ENCODE assay signal across 9 mouse cellular contexts in the genomic region with DNA sequence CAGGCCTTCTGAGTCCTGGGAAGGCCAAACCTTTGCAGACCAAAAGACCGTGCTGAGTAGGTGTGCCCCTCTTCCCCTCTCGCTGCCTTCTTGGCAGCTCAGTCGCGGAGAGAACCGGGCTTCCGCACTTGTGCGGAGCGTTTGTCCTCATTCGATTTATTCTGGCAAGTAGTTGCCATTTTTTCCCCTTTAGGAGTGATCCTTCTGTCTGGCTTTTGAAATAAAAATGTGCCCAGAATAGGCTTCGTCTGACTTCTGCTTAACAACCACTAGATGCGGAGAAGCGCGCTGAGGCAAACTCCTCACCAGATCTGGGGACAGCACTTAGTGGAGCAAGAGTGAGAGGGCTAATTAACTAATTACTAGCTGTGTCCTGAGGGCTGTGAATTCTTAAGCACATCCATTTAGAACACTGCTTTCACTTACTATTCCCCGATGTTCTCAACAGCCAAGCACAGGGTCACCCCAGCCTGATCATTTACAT. TPM values are rescaled to one million over a fixed set of nuclear protein-coding genes. Genes with fewer than 3 reads are reported as not detected.
DNase-seq lines count a peak whose midpoint lies in the region; ATAC-seq and TF ChIP-seq lines count a peak whose summit lies in the region.
"Had no signal": no experiment of that assay in that cellular context is flagged by ENCODE, and none has a peak within 500 bp of the region (broad histone marks: within the 10 kb centered on the region; RNA-seq: fewer than 3 reads in every experiment).

No protein-coding gene starts in this region.

- no peaks in the 10 kb centered on the region for H3K4me1 ChIP-seq in bone marrow macrophage, adult 2 months (ENCODE audit: control insufficient read depth, insufficient read depth, low read length)
- peaks cover 5% of the 10 kb centered on the region for H3K4me1 ChIP-seq in hindbrain, embryonic 11.5 days (replicated peaks; ENCODE audit: control insufficient read depth, insufficient read depth, low read length)
- peaks cover 32% of the 10 kb centered on the region for H3K4me1 ChIP-seq in midbrain, embryonic 10.5 days

- peak; percentile 22 to 37 for DNase-seq in left cerebral cortex, adult 18-20 months (ENCODE audit: low spot score in 2 of 2)
- DNase-seq in left cerebral cortex, adult 8-10 months (ENCODE audit: low spot score in 2 of 2) = no peak
- DNase-seq in hindbrain, embryonic 11.5 days (ENCODE audit: low spot score) = peak; percentile 66
- DNase-seq in left cerebral cortex, postnatal 36 days (ENCODE audit: low spot score in 2 of 2) = peak; percentile 53 to 54
- DNase-seq in midbrain, embryonic 10.5 days (ENCODE audit: low spot score) = peak; percentile 55
- peak; percentile 35 for DNase-seq in yolk sac, embryonic 10.5 days (ENCODE audit: low spot score)

- no peak overlapping the region for H3K27ac ChIP-seq in bone marrow macrophage, adult 2 months (ENCODE audit: insufficient read depth, low read depth, low read length)
- 0 out of 2 replicates have a peak overlapping the region, but pooled peaks have one; percentile 3 for H3K27ac ChIP-seq in hindbrain, embryonic 11.5 days (ENCODE audit: low read depth, low read length)
- H3K27ac ChIP-seq in midbrain, embryonic 10.5 days (replicated peaks) = peak overlapping the region; percentile 69

- peaks cover 26% of the 10 kb centered on the region for H3K27me3 ChIP-seq in hindbrain, embryonic 11.5 days (ENCODE audit: control insufficient read depth, insufficient read depth, low read length)
- H3K27me3 ChIP-seq in midbrain, embryonic 10.5 days (ENCODE audit: low read depth, poor library complexity, severe bottlenecking) = peaks cover 100% of the 10 kb centered on the region

- intact Hi-C loops in left cerebral cortex, postnatal 36 days (cut with DNase I) = loop anchor here (2.0 to 10.0 kb wide), 3 partner anchors 15 to 687 kb away; partner anchors contain the start of gene Nfia

- peak; percentile 44; the same call in 1 of the 2 replicates for ATAC-seq in erythroid progenitor cell, adult 5-6 weeks (replicated peaks; ENCODE audit: low FRiP score, poor library complexity, severe bottlenecking)
- ATAC-seq in hindbrain, embryonic 11.5 days (ENCODE audit: low FRiP score) = peak; percentile 78

- TF ChIP-seq CTCF in bone marrow macrophage, adult 2 months (IDR thresholded peaks at IDR 0.05; ENCODE audit: low read depth, low read length) = no peak

- no peaks in the 10 kb centered on the region for H3K36me3 ChIP-seq in hindbrain, embryonic 11.5 days (ENCODE audit: control insufficient read depth, insufficient read depth, low read length)
- H3K36me3 ChIP-seq in midbrain, embryonic 10.5 days = no peaks in the 10 kb centered on the region
- H3K36me3 ChIP-seq: G1E had no signal

- H3K4me2 ChIP-seq in hindbrain, embryonic 11.5 days (replicated peaks; ENCODE audit: low read depth, low read length) = peak overlapping the region; percentile 58

- WGBS in hindbrain, embryonic 11.5 days = under 1% methylated on average over 14 of the region's 14 CpGs
- whole genome bisulfite sequencing in midbrain, embryonic 10.5 days = under 1% methylated on average over 14 of the region's 14 CpGs

- no peaks in the 10 kb centered on the region for H3K9me3 ChIP-seq in hindbrain, embryonic 11.5 days (ENCODE audit: control insufficient read depth, low read length)
- no peaks in the 10 kb centered on the region for H3K9me3 ChIP-seq in midbrain, embryonic 10.5 days (replicated peaks)

- H3K4me3 ChIP-seq in bone marrow macrophage, adult 2 months (ENCODE audit: insufficient read depth, low read length) = peak overlapping the region; percentile 72
- peak overlapping the region; percentile 45 for H3K4me3 ChIP-seq in hindbrain, embryonic 11.5 days (ENCODE audit: low read depth, low read length)
- H3K4me3 ChIP-seq in midbrain, embryonic 10.5 days = peak overlapping the region; percentile 55

- TF ChIP-seq POLR2A in bone marrow macrophage, adult 2 months (IDR thresholded peaks at IDR 0.05; ENCODE audit: borderline replicate concordance, low read depth, low read length) = no peak

- peak overlapping the region; percentile 50 for H3K9ac ChIP-seq in hindbrain, embryonic 11.5 days (ENCODE audit: low read depth, low read length)

RNA-seq across cellular contexts. Expression of gene Nfia, which starts 14.5 kb away (rescaled TPM):
- total RNA-seq in left cerebral cortex, adult 18-20 months (2021) = 10 to 100 TPM; 54.8 to 59.7 TPM
- 10 to 100 TPM; 55.9 to 77.3 (median 71.0) TPM for total RNA-seq in left cerebral cortex, adult 8-10 months (2022)
- 7.8 and 8.1 TPM in 2 replicates for polyA plus RNA-seq in bone marrow macrophage, adult 2 months (2012; ENCODE audit: insufficient read depth, insufficient read length, missing spikeins)
- 21.8 and 54.4 TPM in 2 replicates for total RNA-seq in erythroid progenitor cell, adult 5-6 weeks (2015; ENCODE audit: low replicate concordance)
- 2.2 and 2.7 TPM in 2 replicates for total RNA-seq in erythroid progenitor cell, adult 5-6 weeks (2017; ENCODE audit: low replicate concordance)
- polyA plus RNA-seq in hindbrain, embryonic 11.5 days (2014; fragmentation: Nextera tagmentation; extraction: Ambion mirVana) = 29.8 and 45.6 TPM in 2 replicates
- total RNA-seq in left cerebral cortex, postnatal 36 days (2021) = 10 to 100 TPM; 62.9 to 75.3 TPM
- polyA plus RNA-seq in midbrain, embryonic 10.5 days (2016; fragmentation: Nextera tagmentation; extraction: Ambion mirVana) = 5.9 and 13.3 TPM in 2 replicates

RNA-seq across cellular contexts. Expression of gene E130114P18Rik, which starts 19.9 kb away (rescaled TPM):
- total RNA-seq in left cerebral cortex, adult 18-20 months (2021) = 1 to 10 TPM; 6.1 to 7.4 TPM
- 1 to 10 TPM; 5.0 to 8.3 (median 6.2) TPM for total RNA-seq in left cerebral cortex, adult 8-10 months (2022)
- not detected in 2 replicates for polyA plus RNA-seq in bone marrow macrophage, adult 2 months (2012; ENCODE audit: insufficient read depth, insufficient read length, missing spikeins)
- total RNA-seq in erythroid progenitor cell, adult 5-6 weeks (2015; ENCODE audit: low replicate concordance) = not detected in 2 replicates
- not detected in 2 replicates for total RNA-seq in erythroid progenitor cell, adult 5-6 weeks (2017; ENCODE audit: low replicate concordance)
- 28.5 and 36.5 TPM in 2 replicates for polyA plus RNA-seq in hindbrain, embryonic 11.5 days (2014; fragmentation: Nextera tagmentation; extraction: Ambion mirVana)
- 1 to 10 TPM; 5.0 to 5.9 TPM for total RNA-seq in left cerebral cortex, postnatal 36 days (2021)
- 2.7 and 3.9 TPM in 2 replicates for polyA plus RNA-seq in midbrain, embryonic 10.5 days (2016; fragmentation: Nextera tagmentation; extraction: Ambion mirVana)
- polyA plus RNA-seq: G1E had no signal

Comparison
In these comparisons a context has a peak if more than half of its experiments do, and no peak if none do; other contexts are left out.
1. DNase-seq: peak in left cerebral cortex, adult 18-20 months (2 of 2), hindbrain, embryonic 11.5 days (single experiment), left cerebral cortex, postnatal 36 days (2 of 2), midbrain, embryonic 10.5 days (single experiment) and yolk sac, embryonic 10.5 days (single experiment); none in left cerebral cortex, adult 8-10 months (0 of 2).
2. RNA of gene E130114P18Rik, which starts 19.9 kb away (total RNA-seq): 6.1 to 7.4 TPM in left cerebral cortex, adult 18-20 months, 5.0 to 8.3 TPM in left cerebral cortex, adult 8-10 months and 5.0 to 5.9 TPM in left cerebral cortex, postnatal 36 days; not detected in erythroid progenitor cell, adult 5-6 weeks; every median in the first group is over 4 times any median in the second.
3. Peak in every context shown above with its lines, with median percentiles within 50 percentile points of each other: H3K4me3 ChIP-seq.